Comparison of ENCODE assay signal across 11 mouse cellular contexts in genomic region chr10:79843476-79843875, GRCm38 (mm10). TPM values are rescaled to one million over a fixed set of nuclear protein-coding genes. Genes with fewer than 3 reads are reported as not detected.
DNase-seq lines count a peak whose midpoint lies in the region; ATAC-seq lines count a peak whose summit lies in the region.
"Had no signal": no experiment of that assay in that cellular context is flagged by ENCODE, and none has a peak within 500 bp of the region (broad histone marks: within the 10 kb centered on the region; RNA-seq: fewer than 3 reads in every experiment).

No protein-coding gene starts in this region.

- no peak overlapping the region for H3K27ac ChIP-seq in hindbrain, embryonic 12.5 days
- H3K27ac ChIP-seq in hindbrain, embryonic 13.5 days = no peak overlapping the region
- H3K27ac ChIP-seq in midbrain, embryonic 14.5 days (replicated peaks; ENCODE audit: low read depth, low read length) = no peak overlapping the region
- no peak overlapping the region; the same call in 1 of the 2 replicates for H3K27ac ChIP-seq in midbrain, embryonic 15.5 days
- H3K27ac ChIP-seq in embryonic facial prominence, embryonic 14.5 days (replicated peaks; ENCODE audit: low read depth, low read length) = no peak overlapping the region
- no peak overlapping the region for H3K27ac ChIP-seq in stomach, embryonic 15.5 days
- H3K27ac ChIP-seq: hindbrain, embryonic 14.5 days; liver, embryonic 13.5 days had no signal

- H3K4me2 ChIP-seq in hindbrain, embryonic 12.5 days (replicated peaks) = no peak overlapping the region
- H3K4me2 ChIP-seq in hindbrain, embryonic 13.5 days = no peak overlapping the region
- H3K4me2 ChIP-seq in midbrain, embryonic 14.5 days (ENCODE audit: low read length) = no peak overlapping the region
- no peak overlapping the region for H3K4me2 ChIP-seq in midbrain, embryonic 15.5 days
- H3K4me2 ChIP-seq in embryonic facial prominence, embryonic 14.5 days (ENCODE audit: low read depth, low read length) = no peak overlapping the region
- H3K4me2 ChIP-seq in stomach, embryonic 15.5 days = no peak overlapping the region
- H3K4me2 ChIP-seq: hindbrain, embryonic 14.5 days; liver, embryonic 13.5 days had no signal

- H3K9me3 ChIP-seq in hindbrain, embryonic 12.5 days (replicated peaks) = no peaks in the 10 kb centered on the region
- no peaks in the 10 kb centered on the region for H3K9me3 ChIP-seq in hindbrain, embryonic 13.5 days
- H3K9me3 ChIP-seq in midbrain, embryonic 14.5 days (ENCODE audit: control insufficient read depth, low read length) = no peaks in the 10 kb centered on the region
- no peaks in the 10 kb centered on the region for H3K9me3 ChIP-seq in midbrain, embryonic 15.5 days
- H3K9me3 ChIP-seq in embryonic facial prominence, embryonic 14.5 days (ENCODE audit: control insufficient read depth, low read length) = no peaks in the 10 kb centered on the region
- no peaks in the 10 kb centered on the region for H3K9me3 ChIP-seq in stomach, embryonic 15.5 days
- H3K9me3 ChIP-seq: liver, embryonic 13.5 days had no signal

- H3K36me3 ChIP-seq in hindbrain, embryonic 12.5 days = no peaks in the 10 kb centered on the region
- no peaks in the 10 kb centered on the region for H3K36me3 ChIP-seq in hindbrain, embryonic 13.5 days
- H3K36me3 ChIP-seq in midbrain, embryonic 14.5 days (ENCODE audit: control insufficient read depth, insufficient read depth, low read length) = no peaks in the 10 kb centered on the region
- no peaks in the 10 kb centered on the region for H3K36me3 ChIP-seq in midbrain, embryonic 15.5 days (replicated peaks)
- no peaks in the 10 kb centered on the region for H3K36me3 ChIP-seq in embryonic facial prominence, embryonic 14.5 days (ENCODE audit: control insufficient read depth, insufficient read depth, low read length)
- no peaks in the 10 kb centered on the region for H3K36me3 ChIP-seq in stomach, embryonic 15.5 days
- H3K36me3 ChIP-seq: liver, embryonic 13.5 days had no signal

- peak; percentile 64 for DNase-seq in midbrain, embryonic 14.5 days
- peak; percentile 74 for DNase-seq in embryonic facial prominence, embryonic 14.5 days (ENCODE audit: low spot score)
- no peak for DNase-seq in c-Kit-positive CD71-positive TER-119-positive erythroid progenitor cells, embryonic 14.5 days (ENCODE audit: low spot score)
- DNase-seq: heart, adult 18-20 months; liver, embryonic 13.5 days; thymus, postnatal 4 days had no signal

- H3K4me1 ChIP-seq in hindbrain, embryonic 12.5 days = peaks cover 27% of the 10 kb centered on the region
- peaks cover 34% of the 10 kb centered on the region for H3K4me1 ChIP-seq in hindbrain, embryonic 13.5 days (replicated peaks)
- H3K4me1 ChIP-seq in midbrain, embryonic 14.5 days (ENCODE audit: control insufficient read depth, insufficient read depth, low read length) = peaks cover 17% of the 10 kb centered on the region
- peaks cover 17% of the 10 kb centered on the region for H3K4me1 ChIP-seq in midbrain, embryonic 15.5 days
- H3K4me1 ChIP-seq in embryonic facial prominence, embryonic 14.5 days (ENCODE audit: control insufficient read depth, insufficient read depth, low read length) = peaks cover 21% of the 10 kb centered on the region
- peaks cover 20% of the 10 kb centered on the region for H3K4me1 ChIP-seq in stomach, embryonic 15.5 days

- no peak overlapping the region for H3K9ac ChIP-seq in hindbrain, embryonic 12.5 days
- no peak overlapping the region for H3K9ac ChIP-seq in hindbrain, embryonic 13.5 days
- H3K9ac ChIP-seq in midbrain, embryonic 14.5 days (replicated peaks; ENCODE audit: low read length) = no peak overlapping the region
- no peak overlapping the region for H3K9ac ChIP-seq in midbrain, embryonic 15.5 days
- H3K9ac ChIP-seq in embryonic facial prominence, embryonic 14.5 days (ENCODE audit: low read depth, low read length) = no peak overlapping the region
- H3K9ac ChIP-seq in stomach, embryonic 15.5 days = no peak overlapping the region
- H3K9ac ChIP-seq: hindbrain, embryonic 14.5 days; liver, embryonic 13.5 days had no signal

- no peaks in the 10 kb centered on the region for H3K27me3 ChIP-seq in hindbrain, embryonic 12.5 days
- no peaks in the 10 kb centered on the region for H3K27me3 ChIP-seq in hindbrain, embryonic 13.5 days
- H3K27me3 ChIP-seq in midbrain, embryonic 14.5 days (ENCODE audit: control insufficient read depth, insufficient read depth, low read length) = no peaks in the 10 kb centered on the region
- no peaks in the 10 kb centered on the region for H3K27me3 ChIP-seq in midbrain, embryonic 15.5 days (replicated peaks)
- no peaks in the 10 kb centered on the region for H3K27me3 ChIP-seq in embryonic facial prominence, embryonic 14.5 days (replicated peaks; ENCODE audit: control insufficient read depth, insufficient read depth, low read length)
- H3K27me3 ChIP-seq in stomach, embryonic 15.5 days (replicated peaks) = no peaks in the 10 kb centered on the region
- H3K27me3 ChIP-seq: liver, embryonic 13.5 days had no signal

- H3K4me3 ChIP-seq in hindbrain, embryonic 12.5 days = no peak overlapping the region
- no peak overlapping the region for H3K4me3 ChIP-seq in hindbrain, embryonic 13.5 days
- H3K4me3 ChIP-seq in midbrain, embryonic 14.5 days (replicated peaks; ENCODE audit: low read depth, low read length) = no peak overlapping the region
- H3K4me3 ChIP-seq in midbrain, embryonic 15.5 days = no peak overlapping the region
- H3K4me3 ChIP-seq in embryonic facial prominence, embryonic 14.5 days (ENCODE audit: low read depth, low read length) = no peak overlapping the region
- no peak overlapping the region for H3K4me3 ChIP-seq in stomach, embryonic 15.5 days (replicated peaks)
- H3K4me3 ChIP-seq: liver, embryonic 13.5 days had no signal

- WGBS in hindbrain, embryonic 12.5 days = 76% methylated on average over 6 of the region's 6 CpGs
- WGBS in hindbrain, embryonic 13.5 days = 52% methylated on average over 6 of the region's 6 CpGs
- WGBS in midbrain, embryonic 14.5 days = 63% methylated on average over 6 of the region's 6 CpGs
- WGBS in midbrain, embryonic 15.5 days = 46% methylated on average over 6 of the region's 6 CpGs
- WGBS in embryonic facial prominence, embryonic 14.5 days = 40% methylated on average over 6 of the region's 6 CpGs
- WGBS in stomach, embryonic 15.5 days = 44% methylated on average over 6 of the region's 6 CpGs

- ATAC-seq in hindbrain, embryonic 12.5 days (ENCODE audit: low FRiP score) = 0 out of 2 replicates have a peak, but pooled peaks have one; percentile 46
- no peak for ATAC-seq in hindbrain, embryonic 13.5 days (ENCODE audit: low FRiP score)
- ATAC-seq in midbrain, embryonic 14.5 days (ENCODE audit: low FRiP score, low TSS enrichment) = no peak
- ATAC-seq in midbrain, embryonic 15.5 days (replicated peaks) = no peak
- ATAC-seq in embryonic facial prominence, embryonic 14.5 days (ENCODE audit: low read depth) = no peak
- peak; percentile 40 for ATAC-seq in stomach, embryonic 15.5 days (ENCODE audit: insufficient read depth, low FRiP score, low read depth)

RNA-seq across cellular contexts. Expression of gene Ptbp1, which starts 10.8 kb away (rescaled TPM):
- polyA plus RNA-seq in hindbrain, embryonic 12.5 days (2016; fragmentation: Nextera tagmentation; extraction: Ambion mirVana) = 201 and 211 TPM in 2 replicates
- 84.7 and 86.0 TPM in 2 replicates for polyA plus RNA-seq in hindbrain, embryonic 13.5 days (2015; fragmentation: Nextera tagmentation; extraction: Ambion mirVana)
- polyA plus RNA-seq in midbrain, embryonic 14.5 days (2014; fragmentation: Nextera tagmentation; extraction: Ambion mirVana) = 47.5 and 74.0 TPM in 2 replicates
- polyA plus RNA-seq in midbrain, embryonic 15.5 days (2015; fragmentation: Nextera tagmentation; extraction: Ambion mirVana) = 72.7 and 79.4 TPM in 2 replicates
- polyA plus RNA-seq in embryonic facial prominence, embryonic 14.5 days (2014; fragmentation: Nextera tagmentation; extraction: Ambion mirVana) = 198 and 254 TPM in 2 replicates
- 295 and 299 TPM in 2 replicates for polyA plus RNA-seq in stomach, embryonic 15.5 days (2015; fragmentation: Nextera tagmentation; extraction: Ambion mirVana)

RNA-seq across cellular contexts. Expression of gene Misp, which starts 22.7 kb away (rescaled TPM):
- 1.3 and 2.1 TPM in 2 replicates for polyA plus RNA-seq in hindbrain, embryonic 12.5 days (2016; fragmentation: Nextera tagmentation; extraction: Ambion mirVana)
- 0.84 and 1.0 TPM in 2 replicates for polyA plus RNA-seq in hindbrain, embryonic 13.5 days (2015; fragmentation: Nextera tagmentation; extraction: Ambion mirVana)
- 0.45 and 1.5 TPM in 2 replicates for polyA plus RNA-seq in midbrain, embryonic 14.5 days (2014; fragmentation: Nextera tagmentation; extraction: Ambion mirVana)
- 0.23 and 0.85 TPM in 2 replicates for polyA plus RNA-seq in midbrain, embryonic 15.5 days (2015; fragmentation: Nextera tagmentation; extraction: Ambion mirVana)
- 2.3 and 3.9 TPM in 2 replicates for polyA plus RNA-seq in embryonic facial prominence, embryonic 14.5 days (2014; fragmentation: Nextera tagmentation; extraction: Ambion mirVana)
- 50.0 and 67.2 TPM in 2 replicates for polyA plus RNA-seq in stomach, embryonic 15.5 days (2015; fragmentation: Nextera tagmentation; extraction: Ambion mirVana)

RNA-seq across cellular contexts. Expression of gene Prtn3, which starts 30.8 kb away (rescaled TPM):
- polyA plus RNA-seq in hindbrain, embryonic 12.5 days (2016; fragmentation: Nextera tagmentation; extraction: Ambion mirVana) = 11.8 and 14.1 TPM in 2 replicates
- 13.9 and 15.6 TPM in 2 replicates for polyA plus RNA-seq in hindbrain, embryonic 13.5 days (2015; fragmentation: Nextera tagmentation; extraction: Ambion mirVana)
- polyA plus RNA-seq in midbrain, embryonic 14.5 days (2014; fragmentation: Nextera tagmentation; extraction: Ambion mirVana) = 14.9 and 16.7 TPM in 2 replicates
- polyA plus RNA-seq in midbrain, embryonic 15.5 days (2015; fragmentation: Nextera tagmentation; extraction: Ambion mirVana) = 12.2 and 13.3 TPM in 2 replicates
- polyA plus RNA-seq in embryonic facial prominence, embryonic 14.5 days (2014; fragmentation: Nextera tagmentation; extraction: Ambion mirVana) = 4.1 and 6.7 TPM in 2 replicates
- polyA plus RNA-seq in stomach, embryonic 15.5 days (2015; fragmentation: Nextera tagmentation; extraction: Ambion mirVana) = 5.2 and 10.6 TPM in 2 replicates

RNA-seq across cellular contexts. Expression of gene Plppr3, which starts 31.0 kb away (rescaled TPM):
- 289 and 290 TPM in 2 replicates for polyA plus RNA-seq in hindbrain, embryonic 12.5 days (2016; fragmentation: Nextera tagmentation; extraction: Ambion mirVana)
- polyA plus RNA-seq in hindbrain, embryonic 13.5 days (2015; fragmentation: Nextera tagmentation; extraction: Ambion mirVana) = 396 and 407 TPM in 2 replicates
- polyA plus RNA-seq in midbrain, embryonic 14.5 days (2014; fragmentation: Nextera tagmentation; extraction: Ambion mirVana) = 342 and 375 TPM in 2 replicates
- 496 and 503 TPM in 2 replicates for polyA plus RNA-seq in midbrain, embryonic 15.5 days (2015; fragmentation: Nextera tagmentation; extraction: Ambion mirVana)
- polyA plus RNA-seq in embryonic facial prominence, embryonic 14.5 days (2014; fragmentation: Nextera tagmentation; extraction: Ambion mirVana) = 32.4 and 50.2 TPM in 2 replicates
- polyA plus RNA-seq in stomach, embryonic 15.5 days (2015; fragmentation: Nextera tagmentation; extraction: Ambion mirVana) = 32.9 and 36.1 TPM in 2 replicates

RNA-seq across cellular contexts. Expression of gene Elane, which starts 42.6 kb away (rescaled TPM):
- 0.56 TPM in 1 of 2 replicates, not detected in the other for polyA plus RNA-seq in hindbrain, embryonic 12.5 days (2016; fragmentation: Nextera tagmentation; extraction: Ambion mirVana)
- polyA plus RNA-seq in hindbrain, embryonic 13.5 days (2015; fragmentation: Nextera tagmentation; extraction: Ambion mirVana) = 0.34 TPM in 1 of 2 replicates, not detected in the other
- not detected in 2 replicates for polyA plus RNA-seq in midbrain, embryonic 14.5 days (2014; fragmentation: Nextera tagmentation; extraction: Ambion mirVana)
- polyA plus RNA-seq in midbrain, embryonic 15.5 days (2015; fragmentation: Nextera tagmentation; extraction: Ambion mirVana) = 1.2 TPM in 1 of 2 replicates, not detected in the other
- 0.64 and 2.0 TPM in 2 replicates for polyA plus RNA-seq in embryonic facial prominence, embryonic 14.5 days (2014; fragmentation: Nextera tagmentation; extraction: Ambion mirVana)
- polyA plus RNA-seq in stomach, embryonic 15.5 days (2015; fragmentation: Nextera tagmentation; extraction: Ambion mirVana) = 3.8 and 11.1 TPM in 2 replicates

Comparison
In these comparisons a context has a peak if more than half of its experiments do, and no peak if none do; other contexts are left out.
1. ATAC-seq: peak in hindbrain, embryonic 12.5 days (single experiment) and stomach, embryonic 15.5 days (single experiment); none in hindbrain, embryonic 13.5 days (single experiment), midbrain, embryonic 14.5 days (single experiment), midbrain, embryonic 15.5 days (single experiment) and embryonic facial prominence, embryonic 14.5 days (single experiment).
2. RNA of gene Misp, which starts 22.7 kb away (polyA plus RNA-seq): 50.0 to 67.2 TPM in stomach, embryonic 15.5 days; 2.3 to 3.9 TPM in embryonic facial prominence, embryonic 14.5 days, 1.3 to 2.1 TPM in hindbrain, embryonic 12.5 days, 0.84 to 1.0 TPM in hindbrain, embryonic 13.5 days, 0.23 to 0.85 TPM in midbrain, embryonic 15.5 days and 0.45 to 1.5 TPM in midbrain, embryonic 14.5 days; every median in the first group is over 10 times any median in the second.